Mouse (Mus musculus) MEL (cell line): ENCODE results near the gene Hectd3.

ENCODE experiments used
- CTCF ChIP-seq, 3 experiments: IDR thresholded peaks in 2 of 3; conservative IDR thresholded peaks in 1 of 3; 2 replicates each; pipeline ENCODE4 v1.5.1; 2011 to 2012; ENCODE audit warnings: low read length in 3 of 3, low read depth in 2 of 3, mild to moderate bottlenecking in 2 of 3, improper control_type of control experiment in 1 of 3, inconsistent platforms in 1 of 3, mixed read lengths in 1 of 3, moderate library complexity in 1 of 3; ENCODE audit not compliant: control insufficient read depth in 1 of 3, insufficient read depth in 1 of 3, poor library complexity in 1 of 3, severe bottlenecking in 1 of 3
- MAFK ChIP-seq: IDR thresholded peaks from 2 replicates; pipeline ENCODE4 v1.6.1; 2011; ENCODE audit warnings: low read depth, mild to moderate bottlenecking, low read length, improper control_type of control experiment, borderline replicate concordance
- MYB ChIP-seq: IDR thresholded peaks from 2 replicates; pipeline ENCODE4 v1.6.1; 2011; ENCODE audit warnings: mild to moderate bottlenecking, low read depth, low read length, improper control_type of control experiment
- POLR2A ChIP-seq, 2 experiments: IDR thresholded peaks; 2 replicates each; pipeline ENCODE4 v1.6.1; 2011 to 2012; ENCODE audit warnings: low read length in 2 of 2, mild to moderate bottlenecking in 2 of 2, control low read depth in 1 of 2, improper control_type of control experiment in 1 of 2, low read depth in 1 of 2, moderate library complexity in 1 of 2; ENCODE audit not compliant: control insufficient read depth in 1 of 2, insufficient read depth in 1 of 2, poor library complexity in 1 of 2
- POLR2AphosphoS5 ChIP-seq: IDR thresholded peaks from 2 replicates; pipeline ENCODE4 v1.6.1; 2012; ENCODE audit warnings: low read depth, borderline replicate concordance, mild to moderate bottlenecking, inconsistent platforms, low read length, moderate library complexity, mixed read lengths

DNA sequence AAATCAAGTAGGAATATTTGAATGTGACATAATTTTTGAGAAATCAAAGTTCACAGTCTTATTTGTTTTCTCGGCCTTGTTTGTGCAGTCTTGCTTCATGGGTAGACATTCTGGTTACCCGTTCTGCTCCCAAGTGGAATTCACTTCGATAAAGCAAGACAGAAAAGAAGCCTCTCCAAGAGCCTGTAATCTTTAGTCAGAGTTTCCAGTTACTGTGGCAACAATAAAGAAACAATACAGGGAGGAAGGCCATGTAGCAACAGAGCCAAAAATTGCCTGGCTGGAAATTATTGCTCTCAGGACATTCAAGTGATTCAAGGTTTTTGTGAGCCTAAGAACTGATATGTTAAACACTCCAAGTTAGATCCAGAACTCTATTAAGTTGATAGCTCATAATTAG is 53.7 kb downstream of the Hectd3 start:
- TF ChIP-seq POLR2A (IDR thresholded peaks at IDR 0.05; ENCODE audit: control insufficient read depth in 1 of 2, insufficient read depth in 1 of 2, low read depth in 1 of 2, low read length in 2 of 2, poor library complexity in 1 of 2) (no peak), CTCF (IDR thresholded peaks at IDR 0.05 in 2 of 3, conservative IDR thresholded peaks at IDR 0.05 in 1 of 3; ENCODE audit: control insufficient read depth in 1 of 3, insufficient read depth in 1 of 3, low read depth in 2 of 3, low read length in 3 of 3, poor library complexity in 1 of 3, severe bottlenecking in 1 of 3) (no peak), MYB (no peak), MAFK (no peak), POLR2AphosphoS5 (no peak)
